Mouse (Mus musculus) gastrocnemius, postnatal 14 days (tissue): ENCODE measurements around the gene Cdk15. TPM values are rescaled to one million over a fixed set of nuclear protein-coding genes. Genes with fewer than 3 reads are reported as not detected.
A peak's percentile ranks its signal among the peaks of the same experiment; 100 is the strongest.

Source experiments
- DNase-seq: peaks from one replicate; pipeline ENCODE4 v3.0.0; 2021; ENCODE audit warnings: mixed read lengths
- intact Hi-C: fragments of 180-260 bp; cut with DNase I; formaldehyde crosslinking; loops from one replicate; pipeline ENCODE4 v1.15.1; 2025; ENCODE audit warnings: low total_unique reads
- total RNA-seq, 2 experiments: library from RNA; stranded (reverse); gene quantifications; 2 replicates each; pipeline ENCODE4 v1.2.3; 2021

Gene Cdk15
- total RNA-seq, 2 experiments from 2014 or later = 0.18 TPM; not detected in 1

DNA sequence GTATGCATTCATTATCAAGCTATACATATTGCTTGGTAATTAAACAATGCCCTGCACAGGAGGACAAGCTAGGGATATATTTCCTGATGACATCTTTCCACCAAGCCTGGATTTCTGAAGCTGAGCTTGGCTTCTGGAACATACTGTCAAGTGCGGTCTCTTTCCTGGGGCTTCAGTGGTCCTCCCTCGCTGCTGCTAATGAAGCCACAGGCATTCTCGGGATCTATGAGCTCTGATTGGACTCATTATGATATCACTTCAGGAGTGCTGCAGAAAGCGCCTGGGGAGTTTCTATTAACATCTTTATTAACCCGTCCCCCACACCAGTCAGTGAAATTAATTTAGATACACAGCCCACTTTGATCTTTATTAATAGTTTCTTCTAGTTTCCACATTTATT lies 62.2 kb downstream of the Cdk15 start:
- intact Hi-C loops = loop anchor here (2.0 to 5.0 kb wide), 2 partner anchors 260 to 298 kb away; no protein-coding TSS in a partner anchor

DNA sequence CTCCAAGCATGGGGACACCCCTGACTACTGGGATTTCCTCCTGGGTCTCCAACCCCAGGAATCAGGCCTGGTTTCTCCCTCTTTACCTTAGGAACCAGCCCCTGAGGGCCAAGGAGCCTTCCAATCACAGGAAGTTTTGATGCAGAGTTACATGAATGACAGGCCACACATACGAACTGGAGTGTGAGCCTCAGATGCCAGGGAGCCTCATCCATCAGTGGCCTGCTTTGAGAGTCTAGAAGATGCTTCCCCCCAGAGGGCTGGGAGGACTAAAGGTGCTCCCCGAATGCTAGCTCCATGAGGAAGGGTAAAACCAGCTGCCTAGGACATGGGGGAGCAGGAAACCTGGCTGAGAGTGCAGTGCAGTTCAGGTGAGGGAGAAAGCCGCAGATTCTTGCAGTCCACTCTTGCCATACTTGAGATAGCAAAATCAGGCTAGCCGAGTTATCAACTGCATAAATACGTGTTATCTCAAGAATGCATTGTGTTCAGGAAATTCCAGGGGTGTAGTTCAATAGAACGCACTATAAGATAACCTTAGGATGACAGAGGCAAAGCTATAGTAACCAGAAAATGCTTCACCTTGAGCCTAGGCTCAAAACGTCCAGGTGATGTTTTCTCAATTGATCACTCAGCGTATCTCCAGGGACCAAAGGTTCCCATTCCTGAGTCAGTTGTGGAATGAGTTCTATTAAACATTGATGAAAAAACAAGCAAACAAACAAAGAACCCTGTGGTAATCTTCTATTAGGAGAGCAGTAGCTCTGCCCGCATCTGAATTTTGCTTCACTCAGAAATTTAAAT lies 64.6 kb downstream of the Cdk15 start:
- no peak for DNase-seq
- intact Hi-C loops = no loop called here

More for the DNA sequence above, 62.2 kb downstream of the Cdk15 start:
- DNase-seq = no peak

DNA sequence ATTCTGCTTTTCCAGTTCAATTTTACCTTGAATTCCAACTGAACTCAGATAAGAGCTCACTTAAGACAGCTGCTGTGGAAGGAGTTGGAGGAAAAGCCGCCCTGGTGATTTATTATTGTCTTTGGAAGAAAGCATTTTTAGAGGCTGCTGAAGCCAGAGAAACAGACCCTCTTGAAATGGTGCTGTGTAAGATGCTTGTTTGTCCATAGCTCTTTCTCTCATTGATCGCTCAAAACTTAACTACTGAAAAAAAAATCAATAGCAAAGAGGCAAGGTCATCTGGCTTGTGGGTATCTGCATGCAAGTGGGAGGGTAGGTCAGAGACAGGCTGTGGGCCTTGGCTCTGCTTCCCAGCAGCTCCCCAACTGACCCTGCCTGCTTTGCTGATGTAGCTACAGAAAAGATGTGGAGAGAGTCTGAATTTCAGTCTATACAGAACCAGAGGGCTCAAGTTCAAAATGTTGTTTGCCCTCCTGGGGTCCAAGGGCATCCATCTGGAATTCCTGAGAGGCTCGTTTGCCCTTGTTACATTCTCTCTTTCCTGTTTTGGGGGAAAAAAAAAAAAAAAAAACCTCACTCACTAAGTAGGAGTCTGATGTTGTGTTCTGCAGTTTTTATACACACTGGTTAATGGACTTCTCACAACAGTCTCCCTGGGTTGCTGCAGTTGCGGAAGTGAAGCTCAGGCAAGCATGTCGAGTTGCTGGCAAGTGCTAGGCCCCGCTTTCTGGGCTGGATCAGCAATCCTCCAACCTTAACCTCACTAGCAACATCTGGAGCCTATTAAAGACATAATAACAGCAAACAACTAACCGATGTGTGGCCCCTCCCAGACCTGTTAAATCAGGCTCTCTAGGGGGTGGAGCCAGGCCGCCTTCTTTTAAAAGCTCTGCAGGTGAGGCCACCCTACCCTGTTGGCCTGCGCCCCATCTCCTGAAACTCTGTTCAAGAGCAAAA lies 65.5 kb downstream of the Cdk15 start:
- intact Hi-C loops = no loop called here
- DNase-seq = peak; percentile 35

DNA sequence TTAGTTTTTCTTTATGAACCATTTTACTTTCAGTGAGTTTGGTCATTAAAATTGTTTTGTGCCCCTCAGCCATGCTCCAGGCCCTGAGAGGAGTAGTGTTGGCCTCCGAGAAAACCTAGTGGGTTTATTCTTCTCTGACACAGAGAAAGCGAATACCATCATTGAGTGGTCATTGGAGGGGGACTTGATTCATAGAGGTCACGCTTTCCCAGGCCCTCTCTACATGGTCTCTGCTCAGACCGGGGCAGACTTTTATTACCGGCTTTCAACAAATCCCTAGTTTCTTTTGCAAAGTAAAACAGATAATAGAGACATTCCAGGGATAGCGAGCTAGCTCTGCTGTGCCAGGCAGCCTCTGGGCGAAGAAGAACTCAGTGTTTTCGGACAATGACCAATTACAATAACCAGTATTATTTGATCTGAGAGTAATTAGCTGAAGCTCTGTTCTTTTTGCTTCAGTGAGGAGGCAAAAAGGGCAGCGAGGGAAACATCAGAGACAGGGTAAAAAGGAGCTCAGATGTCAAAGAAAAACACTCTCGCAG lies 70.2 kb downstream of the Cdk15 start:
- DNase-seq = no peak
- intact Hi-C loops = no loop called here

DNA sequence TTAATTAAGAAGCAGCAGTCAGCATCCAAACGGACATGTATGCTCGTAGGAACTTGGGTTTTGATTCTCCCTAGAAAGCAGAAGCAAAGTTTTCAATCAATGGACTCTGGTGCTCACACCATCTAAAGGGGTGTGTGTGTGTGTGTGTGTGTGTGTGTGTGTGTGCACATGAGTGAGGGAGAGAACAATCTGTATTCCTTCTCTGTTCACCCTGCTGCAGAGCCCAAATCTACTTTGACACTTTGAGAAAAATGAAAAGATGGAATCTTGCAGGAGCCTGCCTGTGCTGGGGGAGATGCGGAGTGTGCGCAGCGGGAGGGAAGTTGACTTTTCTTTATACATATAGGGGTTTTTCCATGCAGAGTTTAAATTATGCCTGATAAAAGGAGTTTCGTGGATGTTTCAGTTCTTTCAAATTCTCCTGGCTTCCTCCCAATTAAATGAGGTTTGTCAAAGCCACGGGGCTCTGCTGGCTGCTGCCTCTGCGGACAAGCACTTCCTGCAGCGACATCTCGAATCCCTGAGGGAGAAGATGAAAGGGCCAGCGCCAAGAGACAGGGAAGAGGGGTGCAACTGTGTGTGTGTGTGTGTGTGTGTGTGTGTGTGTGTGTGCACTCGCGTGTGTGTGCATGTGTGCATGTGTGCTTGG lies 76.2 kb downstream of the Cdk15 start:
- no peak for DNase-seq
- intact Hi-C loops = no loop called here

DNA sequence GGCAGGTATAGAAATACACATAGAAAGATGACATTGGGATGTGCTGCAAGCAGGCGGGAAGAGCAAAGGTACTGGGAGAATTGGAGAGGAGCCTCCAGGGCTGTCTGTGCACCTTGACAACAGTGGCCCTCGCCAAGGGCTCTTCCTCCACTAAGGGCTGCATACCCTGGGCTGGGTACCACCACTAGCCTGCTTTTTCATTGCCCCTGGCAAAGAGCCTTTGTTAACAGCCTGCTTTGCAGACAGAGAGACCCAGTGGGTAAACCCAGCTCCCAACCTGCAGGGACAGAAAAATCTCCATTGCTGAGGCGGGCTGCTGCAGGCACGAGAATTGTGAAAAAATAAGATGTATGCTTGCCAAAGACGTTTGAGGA lies 76.7 kb downstream of the Cdk15 start:
- intact Hi-C loops = no loop called here

DNA sequence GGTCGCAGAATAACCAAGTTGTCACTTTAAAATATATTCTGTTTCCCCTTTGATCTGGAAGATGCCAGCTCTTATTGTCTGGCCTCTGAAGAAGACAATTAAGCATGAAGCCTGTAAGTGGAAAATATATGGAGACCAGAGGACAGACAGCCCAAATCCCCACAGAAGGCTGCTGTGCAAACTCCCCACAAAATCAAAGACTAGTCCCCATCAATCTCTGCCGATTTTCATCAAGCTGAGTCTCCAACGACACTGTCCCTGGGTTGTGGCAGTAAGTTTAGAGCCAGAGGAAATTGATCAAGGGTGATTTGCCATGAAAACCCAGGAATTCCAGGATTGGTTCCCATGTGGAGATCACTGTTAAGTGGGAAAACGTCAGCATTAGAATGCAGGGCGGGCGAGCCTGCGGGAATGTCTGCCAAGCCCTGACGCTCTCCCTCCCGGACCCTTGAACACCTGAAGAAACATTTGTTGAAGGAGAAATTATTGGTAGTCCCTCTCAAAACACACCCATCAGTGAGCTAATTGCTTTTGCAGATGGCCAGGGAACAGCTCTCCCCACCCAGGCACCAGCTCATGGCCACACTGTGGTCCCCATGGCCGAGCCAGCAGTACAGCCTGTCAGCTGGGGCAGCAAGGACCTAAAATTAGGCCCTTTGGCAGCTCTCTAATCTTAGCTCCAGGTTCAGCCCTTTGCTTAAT lies 77.3 kb downstream of the Cdk15 start:
- peak; percentile 47 for DNase-seq
- intact Hi-C loops = no loop called here

More for the DNA sequence above, 76.7 kb downstream of the Cdk15 start:
- no peak for DNase-seq

DNA sequence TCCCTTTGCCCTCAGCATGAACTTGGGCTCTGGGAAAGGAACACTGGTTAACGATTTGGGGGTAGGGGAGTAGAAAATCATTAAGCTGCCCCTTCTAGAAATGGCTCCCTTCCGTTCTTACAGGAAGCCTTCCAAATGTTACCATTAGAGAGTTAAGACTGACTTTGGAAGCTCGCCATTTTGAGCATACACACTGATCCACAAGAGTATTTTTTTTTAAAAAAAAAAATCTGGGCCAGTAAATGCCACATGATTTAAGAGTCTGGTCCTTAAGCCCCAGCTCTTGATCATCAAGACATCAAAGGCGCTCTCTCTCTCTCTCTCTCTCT lies 77.8 kb downstream of the Cdk15 start:
- intact Hi-C loops = no loop called here
- no peak for DNase-seq

DNA sequence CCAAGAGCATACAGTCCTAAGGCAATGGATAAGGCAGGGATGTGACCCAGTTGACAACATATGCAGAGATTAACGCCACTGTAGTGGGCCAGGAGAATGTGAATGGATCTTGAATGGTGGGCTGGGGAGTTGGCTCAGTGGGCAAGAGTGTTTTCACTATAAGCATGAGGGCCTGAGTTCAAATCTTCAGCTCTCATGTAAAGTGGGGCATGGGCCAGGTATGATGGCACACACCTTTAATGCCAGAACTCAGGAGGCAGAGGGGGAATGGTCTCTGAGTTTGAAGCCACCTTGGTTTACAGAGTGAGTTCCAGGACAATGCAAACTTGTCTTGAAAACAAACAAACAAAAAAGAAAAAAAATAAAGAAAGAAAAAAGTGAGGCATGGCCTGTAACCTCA lies 79.5 kb downstream of the Cdk15 start:
- intact Hi-C loops = no loop called here
- no peak for DNase-seq

DNA sequence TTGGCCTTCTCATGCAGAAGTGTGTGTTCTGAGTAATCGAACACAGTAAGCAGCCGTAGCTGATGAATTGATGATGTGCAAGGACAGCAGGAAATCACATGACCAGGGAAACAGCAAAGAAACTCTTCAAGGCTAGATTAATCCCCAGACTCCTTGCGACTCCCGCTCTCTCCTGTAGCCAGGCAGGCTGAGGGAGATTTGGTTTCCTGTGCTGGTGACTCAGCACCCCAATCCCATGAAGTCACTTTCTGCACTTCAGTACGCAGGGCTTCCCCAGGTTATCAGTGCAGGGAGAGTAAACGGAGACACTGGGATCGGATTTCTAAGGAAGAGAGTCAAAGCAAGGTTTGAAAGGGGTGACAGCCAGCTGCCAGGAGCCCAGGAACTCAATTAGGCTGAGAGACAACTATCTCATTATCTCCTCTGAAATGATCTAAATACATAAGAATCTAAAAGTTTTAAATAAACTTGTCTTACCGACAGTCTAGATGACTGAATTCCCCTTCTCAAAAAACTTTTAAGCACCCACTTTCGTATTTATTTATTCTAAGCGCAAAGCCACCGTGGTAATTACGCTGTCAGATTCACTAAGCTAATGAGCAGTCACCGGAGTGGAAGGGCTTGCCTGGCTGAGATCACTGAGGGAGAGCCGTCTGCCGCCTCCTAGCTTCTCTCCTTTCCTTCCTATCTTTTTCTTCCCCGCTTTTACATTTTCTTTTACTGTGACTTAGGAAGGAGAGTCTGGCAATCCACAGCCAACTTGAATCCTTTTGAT lies 84.3 kb downstream of the Cdk15 start:
- DNase-seq = peak; percentile 44
- intact Hi-C loops = no loop called here

DNA sequence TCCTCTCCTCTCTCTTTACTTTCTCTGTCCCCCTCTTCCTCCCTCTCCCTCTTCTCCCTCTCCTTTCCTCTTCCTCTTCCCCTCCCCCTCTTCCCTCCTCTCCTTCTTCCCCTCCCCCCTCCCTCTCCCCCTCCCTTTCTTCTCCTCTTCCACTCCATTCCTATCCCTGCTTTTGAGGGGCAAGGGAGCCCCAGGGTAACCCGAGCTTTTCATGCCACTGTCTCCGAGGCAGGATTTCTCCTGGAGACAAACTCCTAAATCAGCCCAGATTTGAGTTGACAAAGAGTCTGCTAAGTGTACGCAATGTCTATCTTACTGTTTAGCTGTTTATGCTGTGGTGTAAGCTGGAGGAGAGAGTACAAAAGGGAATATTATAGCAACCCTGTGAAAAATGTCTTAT lies 85.0 kb downstream of the Cdk15 start:
- DNase-seq = no peak
- intact Hi-C loops = no loop called here

DNA sequence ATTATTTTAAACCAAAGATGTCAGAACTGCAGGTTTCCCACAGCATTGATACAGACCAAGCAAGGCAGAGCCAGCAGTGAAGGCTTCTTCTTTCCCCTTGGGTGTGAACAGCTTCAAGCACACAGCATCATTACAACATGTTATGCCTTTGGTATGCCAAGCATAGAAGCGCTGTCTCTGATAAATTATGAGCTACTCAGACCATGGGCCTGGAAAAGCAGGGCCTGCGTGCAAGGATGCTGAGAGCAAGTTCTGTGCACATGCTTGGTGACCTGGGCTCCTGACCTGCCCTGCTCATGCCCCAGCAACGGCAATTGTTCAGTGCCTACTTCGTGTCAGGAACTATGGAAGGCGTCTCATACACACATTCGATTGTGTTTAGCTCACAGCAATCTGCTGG lies 85.4 kb downstream of the Cdk15 start:
- intact Hi-C loops = no loop called here

DNA sequence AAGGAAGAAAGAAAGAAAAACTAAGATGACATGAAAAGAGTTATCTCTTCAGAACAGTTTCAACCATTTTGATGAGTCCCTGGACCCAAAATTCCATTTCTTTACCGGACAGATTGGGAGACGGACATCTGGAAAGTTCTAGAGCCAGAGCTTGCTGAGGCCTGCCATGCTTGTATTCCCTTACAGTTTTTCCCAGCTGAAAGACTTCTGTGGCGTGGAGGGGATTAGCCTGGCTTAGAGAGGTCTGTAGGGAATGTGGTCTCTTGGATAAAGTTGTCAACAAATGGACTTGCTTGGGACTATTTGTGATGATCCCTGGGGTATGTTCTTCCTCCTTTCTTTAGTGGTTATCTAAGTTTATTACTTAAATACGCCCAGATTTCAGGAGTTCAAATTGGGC lies 96.0 kb downstream of the Cdk15 start:
- no peak for DNase-seq
- intact Hi-C loops = no loop called here

More for the DNA sequence above, 85.4 kb downstream of the Cdk15 start:
- no peak for DNase-seq

DNA sequence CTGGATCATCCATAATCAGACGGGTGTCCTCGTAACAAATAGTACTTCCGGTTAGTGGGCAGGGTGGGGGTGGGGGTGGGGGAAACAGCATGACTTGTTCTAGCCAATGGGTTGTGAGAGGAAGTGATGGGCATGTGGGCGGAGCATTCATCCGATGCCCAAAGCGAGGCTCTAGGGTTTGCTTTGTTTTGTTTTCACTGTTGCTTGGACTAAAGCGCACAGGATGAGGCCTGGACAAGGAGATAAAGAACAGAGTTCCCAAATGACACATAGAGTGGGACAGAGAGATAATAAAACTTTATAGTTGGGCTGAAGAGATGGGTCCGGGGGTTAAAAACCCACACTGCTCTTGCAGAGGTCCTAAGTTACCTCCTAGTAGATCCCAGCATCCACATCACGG lies 98.7 kb downstream of the Cdk15 start:
- no peak for DNase-seq
- intact Hi-C loops = no loop called here

DNA sequence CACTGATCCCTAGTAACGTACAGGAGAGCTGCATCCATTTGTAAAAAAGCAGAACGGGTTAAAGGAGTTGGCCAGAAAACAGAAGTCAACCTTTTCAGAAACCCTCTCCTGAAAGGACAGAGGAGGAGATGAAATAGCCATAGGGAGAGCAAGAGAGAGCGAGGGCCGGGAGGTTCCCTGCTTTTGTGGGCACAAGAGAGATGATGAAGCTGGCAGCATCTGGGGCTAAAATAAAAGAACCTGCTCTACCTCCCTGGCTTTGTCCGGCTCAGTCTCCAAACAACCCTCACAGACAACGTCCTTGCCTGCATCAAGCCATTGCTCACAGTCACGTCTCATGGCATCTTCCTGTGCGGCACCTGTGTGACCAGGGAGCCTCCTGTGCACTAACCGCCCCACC lies 102.4 kb downstream of the Cdk15 start:
- no peak for DNase-seq
- intact Hi-C loops = no loop called here

DNA sequence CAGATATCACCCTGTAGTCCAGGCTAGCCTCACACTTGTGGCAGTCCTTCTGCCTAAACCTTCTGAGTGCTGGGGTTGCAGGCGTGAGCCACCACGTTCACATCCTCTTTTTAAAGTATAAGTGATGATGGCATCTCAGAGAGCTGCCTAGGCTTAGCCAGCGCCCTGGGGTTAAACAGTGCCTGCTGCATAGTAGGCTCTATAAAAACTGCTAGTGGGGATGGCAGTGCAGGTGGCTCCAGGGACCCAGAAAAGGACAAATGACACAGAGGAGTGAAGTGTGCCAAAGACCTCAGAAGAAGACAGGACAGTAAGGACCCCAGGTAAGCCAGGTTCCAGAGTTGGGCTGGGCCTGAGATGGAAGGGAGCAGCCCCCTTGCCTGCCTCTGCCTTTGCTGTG lies 104.1 kb downstream of the Cdk15 start:
- intact Hi-C loops = no loop called here
- no peak for DNase-seq

DNA sequence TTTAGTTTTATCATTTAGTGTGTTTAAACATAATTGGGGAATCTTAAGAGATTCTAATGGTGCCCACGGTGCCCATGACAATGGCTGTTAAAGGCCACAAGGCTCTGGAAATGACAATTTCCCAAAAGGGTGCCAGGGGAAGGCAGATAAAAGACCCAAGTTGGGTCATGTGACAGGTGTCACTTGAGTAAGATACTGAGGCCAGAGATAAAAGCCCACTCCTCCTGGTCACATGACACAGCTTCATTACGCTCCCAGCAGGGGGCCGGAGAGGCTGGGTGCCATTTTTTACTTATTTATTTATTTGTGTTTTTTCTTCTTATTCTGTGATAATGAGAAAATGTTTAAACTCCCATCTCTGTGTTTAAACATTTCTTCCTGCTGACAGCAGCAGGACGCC lies 104.8 kb downstream of the Cdk15 start:
- intact Hi-C loops = no loop called here

DNA sequence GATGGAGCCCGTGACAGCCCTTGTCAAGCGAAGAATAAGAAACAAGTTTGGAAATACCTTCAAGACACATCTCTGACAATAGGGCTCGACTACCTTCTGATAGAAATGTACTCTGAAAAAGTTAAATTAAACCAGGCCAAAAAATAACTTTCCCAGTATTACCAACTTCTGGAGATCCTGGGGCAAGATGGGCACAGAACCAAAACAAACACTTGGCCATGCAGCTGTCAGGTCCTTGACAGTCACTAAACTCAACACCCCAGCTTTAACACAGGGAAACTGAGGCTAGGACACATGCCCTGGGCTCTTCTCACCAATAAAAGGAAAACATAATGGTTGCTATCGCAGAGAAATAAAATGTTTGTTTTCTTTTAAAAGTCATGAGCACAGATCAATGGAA lies 105.3 kb downstream of the Cdk15 start:
- intact Hi-C loops = no loop called here
- DNase-seq = no peak

More for the DNA sequence above, 104.8 kb downstream of the Cdk15 start:
- no peak for DNase-seq
